Mouse (Mus musculus) c-Kit-positive CD71-positive TER-119-negative erythroid progenitor cells, embryonic 14.5 days (primary cell): ENCODE measurements around the gene Mtmr6.
"Not testable (repeated sequence)": the region's sequence is repeated elsewhere in the genome, so short reads cannot be mapped to it uniquely, and the experiment has no call there.

ENCODE experiments used
- DNase-seq: peaks from one replicate; pipeline ENCODE4 v3.0.0-alpha.2; 2013; ENCODE audit warnings: low read depth

Mtmr6 gene

GRCm38 (mm10) chr14:60295531-60295930, 30.5 kb downstream of the Mtmr6 start:
- DNase-seq, result no peak

- DNase-seq, result no peak
Observed at GRCm38 (mm10) chr14:60300224-60300991, 35.4 kb downstream of the Mtmr6 start.

- DNase-seq, result no peak
Observed at GRCm38 (mm10) chr14:60301024-60301423, 36.0 kb downstream of the Mtmr6 start.

GRCm38 (mm10) chr14:60302441-60302840, 37.4 kb downstream of the Mtmr6 start:
- no peak for DNase-seq

GRCm38 (mm10) chr14:60304441-60305220, 39.6 kb downstream of the Mtmr6 start:
- no peak for DNase-seq

- no peak for DNase-seq
Observed at GRCm38 (mm10) chr14:60308113-60308512, 43.1 kb downstream of the Mtmr6 start.

- DNase-seq, result no peak
Observed at GRCm38 (mm10) chr14:60310691-60311090, 45.7 kb downstream of the Mtmr6 start.

DNA sequence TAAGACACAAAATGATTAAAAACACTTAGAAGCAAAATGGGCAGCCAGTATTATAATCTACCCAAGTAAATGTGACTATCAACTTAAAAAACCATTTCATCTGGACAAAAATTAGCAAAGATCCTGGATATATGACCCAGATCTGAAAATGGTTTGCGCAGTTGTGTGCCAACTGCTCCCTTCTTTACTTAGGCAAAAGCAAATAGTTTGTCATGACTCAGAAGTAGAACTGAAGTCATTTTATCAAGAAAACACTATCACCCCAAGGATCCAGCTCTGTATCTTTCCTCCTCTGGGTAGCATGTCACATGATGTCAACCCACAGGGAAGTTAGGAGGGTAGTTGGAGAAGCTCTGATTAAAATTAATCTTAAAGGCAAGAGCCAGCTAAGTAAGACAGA, 54.2 kb downstream of the Mtmr6 start:
- DNase-seq, result no peak

DNA sequence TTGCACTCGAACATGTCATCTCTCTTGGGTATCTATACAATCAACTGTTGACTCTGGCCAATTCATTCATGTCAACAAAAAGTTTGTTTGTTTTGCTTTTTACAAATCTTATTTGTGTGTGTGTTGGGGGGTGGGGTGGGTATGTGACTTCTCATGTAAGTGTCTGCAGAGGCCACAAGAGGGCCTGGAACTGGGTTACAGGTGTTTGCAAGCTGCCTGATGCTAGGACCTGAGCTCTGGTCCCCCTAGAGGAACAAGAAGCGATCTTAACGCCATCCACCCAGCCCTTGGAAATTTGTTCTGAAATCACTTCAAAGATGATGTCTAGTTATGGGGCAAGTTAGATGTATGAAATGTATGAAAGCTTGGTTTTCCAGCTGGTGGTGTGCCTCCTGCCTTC, 55.8 kb downstream of the Mtmr6 start:
- no peak for DNase-seq

DNA sequence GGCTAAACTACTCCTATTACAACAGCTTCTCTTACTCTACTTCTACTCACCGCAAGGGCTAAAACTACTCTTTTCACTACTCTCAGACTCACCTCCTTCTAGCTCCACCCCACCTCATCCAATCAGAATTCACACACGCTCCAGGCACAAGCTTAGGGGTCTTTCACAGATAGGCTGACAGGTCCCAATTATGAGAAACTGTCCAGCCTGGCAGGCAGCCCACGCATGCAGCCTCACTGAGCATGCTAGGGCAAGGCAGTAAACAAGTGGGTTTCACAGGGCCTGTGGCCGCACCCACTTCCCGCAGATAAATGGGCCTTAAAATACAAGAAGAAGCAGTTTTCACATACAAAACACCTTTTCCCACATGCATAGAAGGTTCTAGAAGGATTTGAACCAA, 75.0 kb downstream of the Mtmr6 start:
- not testable (repeated sequence) for DNase-seq

DNA sequence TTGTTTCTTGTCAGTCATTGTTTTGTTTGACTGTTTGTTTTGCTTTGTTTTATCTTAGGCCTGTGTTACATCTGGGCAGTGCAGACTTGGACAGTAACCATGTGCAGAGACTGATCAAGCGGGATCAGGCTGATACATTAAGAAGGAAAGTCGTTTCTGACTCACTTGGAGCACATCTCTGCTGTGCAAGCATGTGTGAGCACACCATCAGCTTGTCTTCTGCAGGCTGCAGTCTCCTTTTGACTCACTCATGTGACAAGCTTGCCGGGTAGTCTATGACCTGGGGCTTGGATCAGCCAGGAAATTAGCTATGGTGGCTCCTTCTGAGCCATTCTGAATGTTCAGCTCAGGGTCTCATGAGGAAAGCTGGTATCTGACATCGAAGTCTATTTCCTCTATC, 75.5 kb downstream of the Mtmr6 start:
- DNase-seq, result no peak

DNA sequence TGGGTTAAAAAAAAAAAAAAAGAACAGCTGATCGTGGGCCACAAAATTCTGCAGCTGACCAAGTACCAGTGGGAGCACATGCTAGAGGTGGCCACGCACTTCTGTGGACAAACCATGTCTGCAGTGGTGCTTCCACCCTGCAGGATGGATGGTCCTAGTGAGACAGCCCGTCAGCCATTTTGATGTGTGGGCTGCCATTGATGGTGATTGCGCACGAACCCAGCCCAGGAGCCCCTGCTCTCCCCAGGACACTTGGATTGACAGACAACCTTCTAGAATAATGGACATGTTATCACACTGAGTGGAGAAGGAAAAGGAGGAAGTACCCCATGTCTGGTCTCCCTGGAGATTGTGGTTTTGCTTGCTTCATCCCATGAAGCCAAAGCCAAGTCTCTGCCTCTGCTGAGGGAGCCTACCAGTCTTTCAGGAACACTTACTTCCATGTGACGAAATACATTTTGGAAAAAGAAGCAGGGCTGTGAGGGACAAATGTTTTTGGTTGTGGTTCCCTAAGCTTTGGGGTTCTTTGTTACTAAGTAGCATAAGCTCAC, 80.4 kb downstream of the Mtmr6 start:
- DNase-seq, result no peak
